Comparison of ENCODE assay signal across 20 mouse cellular contexts in genomic region chr4:149799346-149800171, GRCm38 (mm10). TPM values are rescaled to one million over a fixed set of nuclear protein-coding genes. Genes with fewer than 3 reads are reported as not detected.
A peak's percentile ranks its signal among the peaks of the same experiment; 100 is the strongest.
DNase-seq lines count a peak whose midpoint lies in the region; ATAC-seq and TF ChIP-seq lines count a peak whose summit lies in the region.
"Had no signal": no experiment of that assay in that cellular context is flagged by ENCODE, and none has a peak within 500 bp of the region (broad histone marks: within the 10 kb centered on the region; RNA-seq: fewer than 3 reads in every experiment).

No protein-coding gene starts in this region.

- 0 out of 2 replicates have a peak overlapping the region, but pooled peaks have one; percentile 54 for H3K27ac ChIP-seq in kidney, embryonic 16.5 days (ENCODE audit: low read length)
- H3K27ac ChIP-seq in liver, embryonic 13.5 days, result peak overlapping the region; percentile 32; the same call in 1 of the 2 replicates
- no peak overlapping the region for H3K27ac ChIP-seq in intestine, postnatal 0 days (ENCODE audit: low read depth, low read length)
- H3K27ac ChIP-seq: embryonic facial prominence, embryonic 12.5 days; forebrain, embryonic 15.5 days; hindbrain, embryonic 15.5 days; intestine, embryonic 15.5 days; limb, embryonic 12.5 days; midbrain, embryonic 12.5 days; neural tube, embryonic 13.5 days had no signal

- peaks cover 30% of the 10 kb centered on the region for H3K4me1 ChIP-seq in kidney, embryonic 16.5 days (ENCODE audit: insufficient read depth, low read length)
- peaks cover 70% of the 10 kb centered on the region for H3K4me1 ChIP-seq in E14TG2a.4 (replicated peaks; ENCODE audit: low read depth, low read length)
- H3K4me1 ChIP-seq in liver, embryonic 13.5 days (replicated peaks), result peaks cover 29% of the 10 kb centered on the region
- no peaks in the 10 kb centered on the region for H3K4me1 ChIP-seq in intestine, postnatal 0 days (replicated peaks; ENCODE audit: control insufficient read depth, insufficient read depth, low read length)
- H3K4me1 ChIP-seq: forebrain, embryonic 15.5 days had no signal

- no peak for TF ChIP-seq CTCF in E14TG2a.4 (conservative IDR thresholded peaks at IDR 0.05; ENCODE audit: low read length)
- no peak for TF ChIP-seq CTCF in intestine, postnatal 0 days (IDR thresholded peaks at IDR 0.05; ENCODE audit: low read depth)

- H3K9ac ChIP-seq in kidney, embryonic 16.5 days (replicated peaks; ENCODE audit: low read length), result no peak overlapping the region
- H3K9ac ChIP-seq in liver, embryonic 13.5 days, result no peak overlapping the region
- no peak overlapping the region for H3K9ac ChIP-seq in intestine, postnatal 0 days (ENCODE audit: low read depth, low read length)
- H3K9ac ChIP-seq: embryonic facial prominence, embryonic 12.5 days; forebrain, embryonic 15.5 days; hindbrain, embryonic 15.5 days; intestine, embryonic 15.5 days; limb, embryonic 12.5 days; midbrain, embryonic 12.5 days; neural tube, embryonic 13.5 days had no signal

- H3K4me2 ChIP-seq in kidney, embryonic 16.5 days (replicated peaks; ENCODE audit: low read depth, low read length), result no peak overlapping the region
- H3K4me2 ChIP-seq in liver, embryonic 13.5 days, result no peak overlapping the region
- no peak overlapping the region for H3K4me2 ChIP-seq in intestine, postnatal 0 days (replicated peaks; ENCODE audit: low read depth)
- H3K4me2 ChIP-seq: embryonic facial prominence, embryonic 12.5 days; forebrain, embryonic 15.5 days; hindbrain, embryonic 15.5 days; intestine, embryonic 15.5 days; limb, embryonic 12.5 days; midbrain, embryonic 12.5 days; neural tube, embryonic 13.5 days had no signal

- WGBS in kidney, embryonic 16.5 days, result 87% methylated on average over 16 of the region's 16 CpGs
- WGBS in liver, embryonic 13.5 days (ENCODE audit: insufficient replicate concordance), result 72% methylated on average over 16 of the region's 16 CpGs
- 78% methylated on average over 16 of the region's 16 CpGs for WGBS in intestine, postnatal 0 days

- no peaks in the 10 kb centered on the region for H3K9me3 ChIP-seq in kidney, embryonic 16.5 days (ENCODE audit: low read length)
- peaks cover 6% of the 10 kb centered on the region; the same call in 1 of the 2 replicates for H3K9me3 ChIP-seq in E14TG2a.4 (ENCODE audit: low read length)
- H3K9me3 ChIP-seq in liver, embryonic 13.5 days (replicated peaks), result no peaks in the 10 kb centered on the region
- H3K9me3 ChIP-seq in intestine, postnatal 0 days (ENCODE audit: control insufficient read depth), result no peaks in the 10 kb centered on the region
- H3K9me3 ChIP-seq: embryonic facial prominence, embryonic 12.5 days; forebrain, embryonic 15.5 days; G1E; heart, embryonic 10.5 days; hindbrain, embryonic 15.5 days; intestine, embryonic 15.5 days; limb, embryonic 12.5 days; midbrain, embryonic 12.5 days had no signal

- no peak overlapping the region for H3K4me3 ChIP-seq in kidney, embryonic 16.5 days (ENCODE audit: low read length)
- H3K4me3 ChIP-seq in E14TG2a.4 (replicated peaks; ENCODE audit: low read length), result peak overlapping the region; percentile 29
- no peak overlapping the region for H3K4me3 ChIP-seq in liver, embryonic 13.5 days (replicated peaks)
- no peak overlapping the region for H3K4me3 ChIP-seq in intestine, postnatal 0 days (ENCODE audit: low read depth, low read length)
- H3K4me3 ChIP-seq: embryonic facial prominence, embryonic 12.5 days; erythroblast, embryonic 14.5 days; forebrain, embryonic 15.5 days; heart, embryonic 10.5 days; hindbrain, embryonic 15.5 days; intestine, embryonic 15.5 days; limb, embryonic 12.5 days; midbrain, embryonic 12.5 days; neural tube, embryonic 13.5 days had no signal

- no peak for ATAC-seq in kidney, embryonic 16.5 days (ENCODE audit: low FRiP score, low TSS enrichment)
- no peak for ATAC-seq in liver, embryonic 13.5 days (ENCODE audit: low read depth)
- ATAC-seq in intestine, postnatal 0 days, result no peak
- ATAC-seq: forebrain, embryonic 15.5 days had no signal

- H3K27me3 ChIP-seq in kidney, embryonic 16.5 days (ENCODE audit: insufficient read depth, low read length), result no peaks in the 10 kb centered on the region
- no peaks in the 10 kb centered on the region for H3K27me3 ChIP-seq in E14TG2a.4 (ENCODE audit: insufficient read depth, low read length)
- H3K27me3 ChIP-seq in liver, embryonic 13.5 days, result no peaks in the 10 kb centered on the region
- no peaks in the 10 kb centered on the region for H3K27me3 ChIP-seq in intestine, postnatal 0 days (replicated peaks; ENCODE audit: control insufficient read depth, insufficient read depth, low read length)
- H3K27me3 ChIP-seq: embryonic facial prominence, embryonic 12.5 days; forebrain, embryonic 15.5 days; hindbrain, embryonic 15.5 days; intestine, embryonic 15.5 days; limb, embryonic 12.5 days had no signal

- H3K36me3 ChIP-seq in kidney, embryonic 16.5 days (ENCODE audit: insufficient read depth, low read length), result no peaks in the 10 kb centered on the region
- no peaks in the 10 kb centered on the region for H3K36me3 ChIP-seq in E14TG2a.4 (ENCODE audit: insufficient read depth, low read length)
- H3K36me3 ChIP-seq in liver, embryonic 13.5 days, result no peaks in the 10 kb centered on the region
- no peaks in the 10 kb centered on the region for H3K36me3 ChIP-seq in intestine, postnatal 0 days (ENCODE audit: control insufficient read depth, insufficient read depth)
- H3K36me3 ChIP-seq: embryonic facial prominence, embryonic 12.5 days; forebrain, embryonic 15.5 days; G1E; heart, embryonic 10.5 days; hindbrain, embryonic 15.5 days; intestine, embryonic 15.5 days; limb, embryonic 12.5 days; midbrain, embryonic 12.5 days; neural tube, embryonic 13.5 days had no signal

- no peak for DNase-seq in kidney, adult 8-10 months
- DNase-seq in ES-CJ7 (ENCODE audit: low read depth, low spot score), result peak; percentile 71
- DNase-seq in liver, embryonic 13.5 days, result no peak
- DNase-seq in frontal cortex, postnatal 25 days (ENCODE audit: low spot score in 2 of 2), result no peak
- DNase-seq: cerebellum, adult 9-10 months; right cerebral cortex, adult 18-20 months; thymus, postnatal 36 days had no signal

RNA-seq across cellular contexts. Expression of gene Slc25a33, which starts 25.5 kb away (rescaled TPM):
- 13.9 and 14.2 TPM in 2 replicates for polyA plus RNA-seq in kidney, embryonic 16.5 days (2015; fragmentation: Nextera tagmentation; extraction: Ambion mirVana)
- polyA plus RNA-seq in liver, embryonic 13.5 days (2015; fragmentation: Nextera tagmentation; extraction: Ambion mirVana), result 13.4 and 14.1 TPM in 2 replicates
- 8.3 and 8.4 TPM in 2 replicates for polyA plus RNA-seq in intestine, postnatal 0 days (2015; fragmentation: Nextera tagmentation; extraction: Ambion mirVana)
